In the genomic region with DNA sequence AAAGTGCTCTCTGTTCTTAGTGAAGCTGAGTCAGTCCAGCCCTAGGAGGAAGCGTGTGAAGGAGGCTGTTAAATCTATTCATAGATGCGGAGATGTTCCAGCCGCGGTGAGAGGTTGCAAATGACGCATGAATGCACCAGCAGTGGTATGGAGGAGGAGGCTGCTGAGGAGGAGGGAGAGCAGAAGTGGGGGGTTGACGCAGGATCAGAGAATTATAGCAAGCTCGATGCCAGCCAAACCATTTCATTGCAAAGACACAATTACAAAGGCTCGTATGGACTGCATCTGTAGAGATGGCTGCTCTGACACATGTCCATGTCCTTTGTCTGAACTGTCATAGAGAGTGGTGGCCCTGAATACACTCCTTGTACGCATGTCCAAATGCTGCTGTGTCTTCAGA, we compare ENCODE assay signal across 12 mouse cellular contexts.
DNase-seq lines count a peak whose midpoint lies in the region; ATAC-seq and TF ChIP-seq lines count a peak whose summit lies in the region.
"Had no signal": no experiment of that assay in that cellular context is flagged by ENCODE, and none has a peak within 500 bp of the region (broad histone marks: within the 10 kb centered on the region; RNA-seq: fewer than 3 reads in every experiment).

No protein-coding gene starts in this region.

- H3K27ac ChIP-seq in liver, postnatal 0 days (ENCODE audit: low read depth): no peak overlapping the region
- peak overlapping the region; percentile 62 for H3K27ac ChIP-seq in forebrain, postnatal 0 days (ENCODE audit: low read depth, low read length)
- H3K27ac ChIP-seq: hindbrain, embryonic 12.5 days had no signal

- no peak overlapping the region for H3K9ac ChIP-seq in liver, postnatal 0 days (replicated peaks)
- no peak overlapping the region for H3K9ac ChIP-seq in forebrain, postnatal 0 days
- H3K9ac ChIP-seq: hindbrain, embryonic 12.5 days had no signal

- no peak overlapping the region for H3K4me3 ChIP-seq in liver, postnatal 0 days (ENCODE audit: low read depth, low read length)
- H3K4me3 ChIP-seq in forebrain, postnatal 0 days (ENCODE audit: low read depth, low read length): no peak overlapping the region
- H3K4me3 ChIP-seq: hindbrain, embryonic 12.5 days had no signal

- H3K4me1 ChIP-seq in liver, postnatal 0 days (ENCODE audit: insufficient read depth): no peaks in the 10 kb centered on the region
- peaks cover 10% of the 10 kb centered on the region for H3K4me1 ChIP-seq in forebrain, postnatal 0 days (ENCODE audit: insufficient read depth)
- H3K4me1 ChIP-seq: hindbrain, embryonic 12.5 days had no signal

- DNase-seq in liver, postnatal 0 days: no peak
- no peak for DNase-seq in liver
- peak; percentile 49 for DNase-seq in forebrain, postnatal 0 days
- DNase-seq in left cerebral cortex, adult 18-20 months (ENCODE audit: low spot score in 2 of 2): peak; percentile 74 to 89
- peak; percentile 64 for DNase-seq in right cerebral cortex, postnatal 14 days
- DNase-seq in cerebellum, adult 9-11 months: no peak
- DNase-seq: adrenal gland, postnatal 10 days; gastrocnemius, postnatal 10 days; lung, postnatal 36 days; thymus, adult 2 months had no signal

- ATAC-seq in liver, postnatal 0 days: 0 out of 2 replicates have a peak, but pooled peaks have one; percentile 19
- ATAC-seq in forebrain, postnatal 0 days: peak; percentile 69
- no peak for ATAC-seq in granulocyte monocyte progenitor cell, adult 5-6 weeks (replicated peaks; ENCODE audit: poor library complexity, severe bottlenecking)

- TF ChIP-seq CTCF in liver, postnatal 0 days (IDR thresholded peaks at IDR 0.05; ENCODE audit: low read depth): no peak
- no peak for TF ChIP-seq CTCF in forebrain, postnatal 0 days (IDR thresholded peaks at IDR 0.05; ENCODE audit: low read depth)

- 57% methylated on average over 9 of the region's 9 CpGs for WGBS in liver, postnatal 0 days (ENCODE audit: insufficient replicate concordance)
- 33% methylated on average over 9 of the region's 9 CpGs for WGBS in forebrain, postnatal 0 days

- no peak overlapping the region for H3K4me2 ChIP-seq in liver, postnatal 0 days (ENCODE audit: low read depth, low read length)
- H3K4me2 ChIP-seq in forebrain, postnatal 0 days (ENCODE audit: low read depth): no peak overlapping the region
- H3K4me2 ChIP-seq: hindbrain, embryonic 12.5 days had no signal

- no peaks in the 10 kb centered on the region for H3K27me3 ChIP-seq in liver, postnatal 0 days (ENCODE audit: insufficient read depth, low read length)
- H3K27me3 ChIP-seq in forebrain, postnatal 0 days (ENCODE audit: insufficient read depth, low read length): no peaks in the 10 kb centered on the region
- H3K27me3 ChIP-seq: hindbrain, embryonic 12.5 days had no signal

- no peak for TF ChIP-seq EP300 in liver, postnatal 0 days (IDR thresholded peaks at IDR 0.05; ENCODE audit: low read depth)

- H3K9me3 ChIP-seq in liver, postnatal 0 days (ENCODE audit: low read length): no peaks in the 10 kb centered on the region
- no peaks in the 10 kb centered on the region for H3K9me3 ChIP-seq in forebrain, postnatal 0 days (ENCODE audit: low read length)
- H3K9me3 ChIP-seq: hindbrain, embryonic 12.5 days had no signal

- no peaks in the 10 kb centered on the region for H3K36me3 ChIP-seq in liver, postnatal 0 days (replicated peaks; ENCODE audit: insufficient read depth, low read length)
- no peaks in the 10 kb centered on the region for H3K36me3 ChIP-seq in forebrain, postnatal 0 days (ENCODE audit: insufficient read depth)
- H3K36me3 ChIP-seq: hindbrain, embryonic 12.5 days had no signal

Comparison
In these comparisons a context has a peak if more than half of its experiments do, and no peak if none do; other contexts are left out.
1. DNase-seq: peak in forebrain, postnatal 0 days (single experiment), left cerebral cortex, adult 18-20 months (2 of 2) and right cerebral cortex, postnatal 14 days (single experiment); none in liver, postnatal 0 days (single experiment), liver (single experiment) and cerebellum, adult 9-11 months (single experiment).